Mouse (Mus musculus): ENCODE results near the gene Cobll1. TPM values are rescaled to one million over a fixed set of nuclear protein-coding genes. Genes with fewer than 3 reads are reported as not detected.

Gene Cobll1
- total RNA-seq, 2 experiments from 2014 or later: 6.3 to 6.4 TPM

DNA sequence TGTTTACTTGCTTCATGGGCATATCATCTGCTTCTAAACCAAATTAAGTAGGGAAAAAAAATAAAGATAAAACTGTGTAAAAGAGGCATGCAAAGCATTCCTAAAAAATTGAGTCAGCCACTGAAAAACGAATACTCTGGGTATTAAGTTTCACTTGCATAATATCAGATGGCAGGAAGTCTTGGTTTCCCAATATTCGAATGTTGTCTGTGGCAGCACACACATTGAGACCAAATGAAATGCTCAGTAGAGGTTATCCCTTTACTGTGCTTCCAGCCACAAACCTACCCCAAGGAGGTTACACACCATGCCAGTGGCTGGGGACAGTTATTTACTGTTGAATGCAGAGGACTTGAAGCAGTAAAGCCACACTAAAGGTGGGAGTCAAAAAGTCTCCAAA is 119.1 kb downstream of the Cobll1 start:
- intact Hi-C loops (cut with DNase I; ENCODE audit: low total_unique reads): loop anchor here (5.0 to 10.0 kb wide), 2 partner anchors 95 to 153 kb away; partner anchors contain the start of gene Grb14
- DNase-seq: no peak

DNA sequence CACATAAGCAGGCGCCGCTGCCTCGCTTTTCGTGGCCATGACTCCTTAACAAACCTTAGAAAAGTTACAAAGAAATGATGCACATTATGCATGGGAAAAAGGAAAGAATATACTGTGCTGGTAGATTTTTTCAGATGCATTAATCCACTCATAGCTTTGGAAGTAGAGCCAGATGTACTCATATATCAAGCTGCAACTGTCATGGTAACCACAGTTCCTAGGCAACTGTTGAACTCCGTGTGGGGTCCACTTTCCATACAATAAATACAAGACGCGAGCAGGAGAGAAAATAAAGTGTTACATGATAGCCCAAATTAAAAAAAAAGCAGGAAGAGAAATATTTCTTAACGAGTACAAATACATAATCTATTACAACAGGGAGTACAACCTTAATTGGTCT is 119.5 kb downstream of the Cobll1 start:
- intact Hi-C loops (cut with DNase I; ENCODE audit: low total_unique reads): loop anchor here (5.0 to 10.0 kb wide), 2 partner anchors 95 to 152 kb away; partner anchors contain the start of gene Grb14
- no peak for DNase-seq

DNA sequence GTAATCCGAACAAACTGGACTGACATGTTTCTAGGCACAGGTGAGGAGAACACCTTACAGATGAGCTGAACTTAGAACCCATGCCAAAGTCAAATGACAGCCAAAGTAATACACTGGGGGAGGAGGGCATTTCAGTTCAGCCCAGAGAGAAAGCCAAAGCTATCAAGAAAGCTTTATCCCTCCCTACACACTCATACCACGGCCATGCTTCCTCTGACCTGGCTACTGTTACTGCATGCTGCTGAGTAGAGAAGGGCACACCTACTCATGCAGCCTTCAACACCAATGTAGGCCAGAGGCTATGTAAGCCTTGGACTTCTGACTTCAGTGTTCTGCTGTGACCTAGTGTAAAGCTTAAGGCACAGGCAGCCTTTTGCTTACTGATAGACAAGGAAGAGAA is 120.1 kb downstream of the Cobll1 start:
- no peak for DNase-seq
- intact Hi-C loops (cut with DNase I; ENCODE audit: low total_unique reads): no loop called here

DNA sequence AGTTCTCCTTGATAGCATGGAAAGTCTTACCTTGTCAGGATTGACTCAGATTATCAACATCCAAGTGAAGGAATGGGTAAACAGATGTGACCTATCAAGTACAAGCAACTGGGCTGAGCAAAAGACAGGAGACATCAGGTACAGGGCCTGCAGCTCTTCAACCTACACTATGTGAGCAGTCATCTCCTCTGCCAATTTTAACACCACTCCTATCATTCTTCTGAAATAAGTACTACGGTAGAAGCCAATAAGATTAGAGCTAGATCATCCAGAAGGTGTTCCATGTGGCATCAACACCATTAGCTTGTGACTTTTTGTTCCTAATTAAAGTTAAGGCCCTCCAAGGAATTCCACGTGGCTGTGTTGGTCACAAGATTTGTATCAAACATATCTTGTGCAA is 121.3 kb downstream of the Cobll1 start:
- intact Hi-C loops (cut with DNase I; ENCODE audit: low total_unique reads): no loop called here
- DNase-seq: no peak

DNA sequence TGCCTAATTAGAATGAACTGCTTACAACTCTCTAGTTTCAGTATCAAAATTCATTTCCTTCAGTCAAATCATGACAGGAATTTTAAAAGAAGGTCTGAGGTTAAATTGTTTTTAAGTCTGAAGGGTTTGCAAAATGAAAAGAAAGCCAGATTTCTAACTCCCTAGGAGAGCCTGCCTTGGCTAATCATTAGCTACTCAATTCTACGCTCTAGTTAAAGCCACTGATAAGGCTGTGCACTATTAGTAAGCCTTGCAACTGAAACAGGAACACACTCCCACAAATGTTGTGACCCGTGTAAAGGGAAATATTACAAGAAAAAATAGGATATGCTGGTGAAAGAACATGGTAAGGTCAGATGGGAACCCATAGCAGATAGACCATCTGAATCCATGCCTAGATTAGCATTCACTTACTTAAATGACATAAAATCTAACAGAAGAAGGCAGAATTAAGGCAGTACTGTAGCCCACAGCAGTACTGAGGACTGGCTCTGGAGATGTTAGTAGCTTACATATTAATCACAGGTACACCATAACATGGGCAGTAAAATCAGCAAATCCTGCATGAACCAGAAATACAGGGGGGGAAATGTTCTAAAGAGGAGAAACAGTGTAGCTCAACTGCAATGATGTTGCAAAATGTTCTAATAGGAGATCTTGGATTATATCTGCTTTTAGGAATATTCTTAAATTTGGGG is 122.6 kb downstream of the Cobll1 start:
- DNase-seq: no peak
- intact Hi-C loops (cut with DNase I; ENCODE audit: low total_unique reads): no loop called here

DNA sequence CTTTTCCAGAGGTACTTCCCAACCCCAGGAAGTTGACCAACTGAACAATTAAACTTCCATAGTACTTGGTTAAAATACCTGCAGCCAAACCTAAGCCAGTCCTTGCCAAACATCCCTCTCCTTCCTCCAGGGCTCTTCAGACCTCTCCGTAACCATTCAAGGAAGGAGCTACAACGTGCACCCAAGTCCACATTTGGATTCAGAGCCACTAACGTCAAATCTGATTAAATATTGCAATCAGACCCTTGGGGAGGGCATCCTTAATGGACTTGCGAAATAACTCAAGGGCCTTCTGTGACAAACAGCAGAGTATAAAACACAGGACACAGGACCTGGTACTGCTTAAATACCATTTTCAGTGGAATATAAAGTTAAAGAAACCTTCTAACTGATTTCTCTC is 126.0 kb downstream of the Cobll1 start:
- intact Hi-C loops (cut with DNase I; ENCODE audit: low total_unique reads): no loop called here
- no peak for DNase-seq

DNA sequence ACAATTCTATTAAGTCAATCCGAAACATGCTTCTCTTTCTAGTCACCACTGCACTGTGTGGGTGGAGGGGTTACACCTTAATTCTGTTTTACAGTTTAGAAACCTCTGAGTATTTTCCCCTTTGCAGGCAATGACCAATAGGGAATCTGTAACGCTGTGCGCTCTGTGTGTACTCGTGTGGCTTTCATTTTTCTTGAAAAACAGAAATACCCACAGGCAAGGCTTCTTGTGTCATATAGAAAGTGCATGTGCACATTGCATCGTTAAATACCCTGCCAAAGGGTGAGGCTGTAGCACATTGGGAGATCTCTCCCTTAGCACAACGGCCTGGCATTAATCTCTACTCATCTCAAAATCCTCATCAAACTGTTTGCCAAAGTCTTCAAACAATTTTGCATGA is 134.6 kb downstream of the Cobll1 start:
- intact Hi-C loops (cut with DNase I; ENCODE audit: low total_unique reads): no loop called here
- DNase-seq: no peak

DNA sequence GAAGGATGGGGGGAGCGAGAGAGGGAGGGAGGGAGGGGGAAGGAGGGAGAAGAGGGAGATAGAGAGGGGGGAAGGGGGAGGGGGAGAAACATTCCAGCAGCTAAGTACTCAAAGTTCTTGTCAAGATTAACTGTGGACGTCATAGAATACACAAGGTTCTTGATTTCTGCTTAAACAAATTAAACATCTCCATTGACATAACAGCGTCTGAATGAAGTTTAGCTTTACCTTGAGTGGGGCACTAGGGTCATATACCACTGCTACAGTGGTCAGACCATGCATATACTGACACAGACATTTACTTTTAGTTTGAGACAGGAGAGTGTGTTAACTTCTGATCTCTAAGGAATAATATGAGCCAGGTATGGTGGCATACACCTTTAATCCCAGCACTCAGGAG is 135.4 kb downstream of the Cobll1 start:
- DNase-seq: no peak
- intact Hi-C loops (cut with DNase I; ENCODE audit: low total_unique reads): no loop called here

DNA sequence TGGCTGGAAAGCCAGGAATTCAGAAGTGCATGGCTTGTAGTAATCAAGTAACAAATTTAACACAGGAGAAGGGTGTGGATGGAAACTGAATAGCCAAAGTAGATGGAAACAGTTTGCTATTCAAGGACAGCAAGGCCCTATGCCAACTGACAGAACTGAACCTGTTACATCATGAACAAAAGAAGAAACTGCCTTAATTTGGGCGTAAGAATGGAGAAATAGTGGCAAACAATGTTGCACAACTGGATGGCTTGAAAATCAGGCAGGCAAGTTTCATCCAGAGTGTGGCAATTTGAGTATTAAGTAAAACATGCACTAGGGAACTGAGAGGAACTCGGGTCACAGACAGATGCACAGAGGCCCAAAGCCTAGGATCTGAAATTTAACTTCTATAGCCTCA is 137.8 kb downstream of the Cobll1 start:
- DNase-seq: no peak
- intact Hi-C loops (cut with DNase I; ENCODE audit: low total_unique reads): no loop called here

DNA sequence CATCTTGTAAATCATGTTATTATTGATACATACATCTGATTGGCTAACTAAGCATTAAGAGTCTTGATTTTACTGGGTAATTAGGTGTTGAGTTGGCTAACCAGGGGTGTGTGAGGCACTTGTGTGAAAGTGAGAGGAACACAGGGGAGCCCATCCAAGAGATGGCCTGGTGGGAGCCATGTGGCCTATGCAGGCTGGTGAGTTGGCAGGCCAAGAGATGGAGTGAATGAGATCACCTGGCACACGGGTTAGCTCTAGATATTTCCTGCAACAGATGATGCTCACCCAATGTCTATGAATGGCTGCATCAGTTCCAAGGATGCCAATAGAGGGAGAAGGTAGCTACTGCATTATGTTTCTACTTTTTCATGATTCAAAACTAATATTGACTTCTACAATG is 139.2 kb downstream of the Cobll1 start:
- intact Hi-C loops (cut with DNase I; ENCODE audit: low total_unique reads): no loop called here
- no peak for DNase-seq

DNA sequence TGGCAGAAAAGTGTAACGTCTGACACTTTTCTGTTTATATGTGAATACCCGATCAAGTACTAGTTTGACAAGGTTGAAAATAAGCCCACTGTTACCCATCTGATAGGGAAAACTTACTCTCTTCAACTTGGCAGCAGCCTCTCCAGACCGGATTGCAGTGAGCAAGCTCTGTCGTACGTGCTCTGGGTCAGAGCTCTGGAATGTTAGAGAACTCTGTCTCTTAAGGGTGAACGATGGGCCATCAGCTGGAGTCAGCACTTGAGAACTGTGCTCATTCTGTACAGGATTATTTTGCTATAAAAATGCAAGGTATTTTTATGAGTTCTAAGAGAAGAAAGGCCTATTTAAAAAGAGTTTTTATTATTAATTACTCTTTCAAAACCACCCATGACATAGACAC is 143.6 kb downstream of the Cobll1 start:
- intact Hi-C loops (cut with DNase I; ENCODE audit: low total_unique reads): no loop called here
- DNase-seq: no peak

DNA sequence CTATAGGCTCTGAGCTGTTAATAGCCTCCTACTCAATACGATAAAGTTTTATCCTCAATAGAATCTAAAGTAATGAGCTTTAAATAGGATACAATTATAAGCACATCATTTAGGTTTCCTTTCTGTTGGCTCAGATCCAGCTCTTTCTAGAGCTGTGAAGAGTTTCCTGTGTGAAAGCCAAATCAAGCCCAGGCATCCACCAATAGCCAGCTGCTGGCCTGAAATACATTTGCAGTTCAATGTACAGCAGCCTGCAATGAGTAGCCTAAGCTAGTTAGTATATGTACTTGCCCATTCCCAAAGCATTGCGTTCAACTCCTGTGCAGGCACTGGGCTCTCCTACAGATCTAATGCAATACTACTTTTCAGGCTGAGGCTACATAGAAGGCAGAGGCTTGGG is 145.2 kb downstream of the Cobll1 start:
- DNase-seq: no peak
- intact Hi-C loops (cut with DNase I; ENCODE audit: low total_unique reads): no loop called here

DNA sequence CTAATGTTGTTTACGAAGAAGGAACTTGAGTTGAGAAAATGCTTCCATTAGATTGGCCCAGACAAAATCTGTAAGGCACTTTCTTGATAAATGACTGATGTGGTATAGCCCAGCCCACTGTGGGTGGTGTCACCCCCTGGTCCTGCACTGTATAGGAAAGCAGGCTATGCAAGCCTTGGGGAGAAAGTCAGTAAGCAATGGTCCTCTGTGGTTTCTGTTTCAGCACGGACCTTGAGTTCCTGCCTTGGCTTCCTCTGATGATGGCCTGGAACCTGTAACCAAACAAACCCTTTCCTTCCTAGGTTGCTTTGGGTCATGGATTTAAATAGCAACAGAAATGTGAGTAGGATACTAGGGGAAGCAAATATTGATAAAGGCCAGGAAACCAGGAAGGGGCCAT is 148.2 kb downstream of the Cobll1 start:
- DNase-seq: no peak
- intact Hi-C loops (cut with DNase I; ENCODE audit: low total_unique reads): no loop called here

DNA sequence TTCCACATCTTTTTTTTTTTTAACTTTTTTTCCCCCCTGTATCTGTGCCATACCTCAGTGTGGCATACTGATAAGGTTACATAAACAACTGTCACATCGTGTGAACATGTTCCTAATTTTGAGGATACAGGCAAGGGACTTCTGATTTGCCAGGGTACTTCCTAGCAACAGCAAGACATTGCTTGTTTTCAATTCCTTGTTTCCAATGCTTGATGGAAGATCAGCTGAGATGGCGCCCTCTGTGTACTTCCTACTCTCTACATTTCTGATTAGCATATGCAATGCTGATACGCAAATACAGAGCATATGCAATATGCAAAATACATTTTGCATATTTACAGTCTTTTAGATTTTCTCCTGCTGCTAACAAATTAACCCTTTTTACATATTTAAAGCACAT is 152.0 kb downstream of the Cobll1 start:
- DNase-seq: no peak
- intact Hi-C loops (cut with DNase I; ENCODE audit: low total_unique reads): no loop called here

DNA sequence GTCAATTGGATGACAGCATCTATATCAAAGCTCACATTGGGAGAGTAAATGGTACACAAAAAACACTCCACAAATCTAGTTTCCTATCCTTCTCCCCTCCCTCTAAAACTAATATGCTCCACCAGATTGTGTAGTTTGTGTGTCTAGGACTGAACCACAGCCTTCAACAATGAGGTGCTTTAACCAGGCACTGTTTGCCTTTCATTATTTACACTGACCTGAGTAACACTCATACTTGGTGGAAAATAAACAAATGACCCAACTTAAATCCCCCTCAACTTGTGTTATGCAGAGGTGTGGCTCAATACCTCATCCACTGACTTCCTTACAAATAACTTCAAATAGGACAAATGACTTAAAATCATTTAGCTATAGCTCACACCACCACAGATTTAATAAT is 155.8 kb downstream of the Cobll1 start:
- intact Hi-C loops (cut with DNase I; ENCODE audit: low total_unique reads): no loop called here
- no peak for DNase-seq

DNA sequence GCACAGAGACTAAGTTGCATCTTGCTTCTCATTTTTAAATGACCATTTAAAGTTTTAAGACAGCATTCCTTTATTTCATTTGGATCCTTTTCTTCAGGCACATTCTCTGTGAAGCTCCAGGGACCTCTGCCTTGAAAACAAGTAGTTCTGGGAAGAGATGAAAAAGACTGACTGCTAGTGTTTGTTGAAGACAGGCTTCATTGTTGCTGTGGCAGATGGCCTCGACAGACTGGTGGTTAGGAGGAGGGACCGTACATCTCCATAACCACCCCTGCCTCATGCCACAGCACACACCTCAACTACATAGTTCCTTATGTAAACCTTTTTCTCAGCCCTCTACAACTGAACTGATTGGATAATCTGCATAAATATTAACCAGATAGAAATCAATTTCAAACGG is 161.7 kb downstream of the Cobll1 start:
- intact Hi-C loops (cut with DNase I; ENCODE audit: low total_unique reads): no loop called here
- no peak for DNase-seq

DNA sequence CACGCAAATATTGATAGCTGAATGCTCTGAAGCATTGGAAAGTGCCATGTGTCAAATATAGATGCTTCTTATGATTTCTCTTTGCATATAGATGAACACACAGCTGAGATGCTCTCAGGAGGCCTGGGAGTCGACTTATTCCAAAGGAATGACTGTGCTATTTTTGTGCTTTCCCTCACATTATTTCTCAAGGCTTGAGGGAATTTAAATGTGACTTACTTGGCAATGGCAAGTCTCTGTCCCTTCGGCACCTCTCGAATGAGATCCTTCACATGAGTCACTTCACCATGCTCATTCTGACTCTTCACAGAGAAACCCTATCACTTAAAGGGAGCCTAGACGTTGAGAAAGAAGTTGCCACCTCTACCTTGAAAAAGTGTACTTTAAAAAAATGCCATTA is 163.4 kb downstream of the Cobll1 start:
- DNase-seq: no peak
- intact Hi-C loops (cut with DNase I; ENCODE audit: low total_unique reads): no loop called here

DNA sequence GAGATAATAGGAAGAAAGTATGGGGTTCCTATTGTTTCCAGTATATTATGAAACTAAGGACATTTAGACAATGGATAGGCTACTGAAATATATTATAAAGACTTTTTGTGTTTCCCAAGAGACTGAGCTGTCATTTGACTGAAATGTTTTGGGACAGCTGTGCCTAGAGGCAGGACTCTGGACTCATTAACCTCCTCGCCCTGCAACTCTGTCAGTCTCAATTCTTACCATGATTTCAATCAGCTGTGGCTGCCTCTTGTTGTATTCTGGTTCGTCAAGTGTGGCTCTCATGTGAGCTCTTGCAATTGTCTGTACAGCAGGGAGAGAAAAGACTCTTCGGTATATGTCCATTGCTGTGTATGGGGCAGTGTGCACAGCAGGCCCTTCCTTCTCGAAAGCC is 163.8 kb downstream of the Cobll1 start:
- intact Hi-C loops (cut with DNase I; ENCODE audit: low total_unique reads): no loop called here
- no peak for DNase-seq

DNA sequence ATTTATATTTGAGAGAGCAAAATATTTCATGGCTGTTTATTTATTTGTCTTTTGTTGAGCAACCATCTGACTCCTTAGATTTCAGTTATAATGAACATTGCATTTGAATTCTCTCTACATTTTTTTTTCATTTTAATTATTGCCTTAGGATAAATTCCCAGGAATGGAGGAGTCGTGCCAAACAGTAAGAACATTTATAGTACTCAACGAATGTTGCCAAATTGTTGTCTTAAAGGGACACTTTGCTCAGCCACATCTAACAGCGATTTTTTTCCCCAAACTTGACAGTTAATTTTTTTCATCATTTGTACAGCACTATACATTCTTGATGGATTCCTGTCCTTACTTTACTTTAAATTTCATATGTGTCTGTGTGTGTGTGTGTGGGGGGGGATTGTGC is 167.0 kb downstream of the Cobll1 start:
- intact Hi-C loops (cut with DNase I; ENCODE audit: low total_unique reads): no loop called here
- DNase-seq: no peak

DNA sequence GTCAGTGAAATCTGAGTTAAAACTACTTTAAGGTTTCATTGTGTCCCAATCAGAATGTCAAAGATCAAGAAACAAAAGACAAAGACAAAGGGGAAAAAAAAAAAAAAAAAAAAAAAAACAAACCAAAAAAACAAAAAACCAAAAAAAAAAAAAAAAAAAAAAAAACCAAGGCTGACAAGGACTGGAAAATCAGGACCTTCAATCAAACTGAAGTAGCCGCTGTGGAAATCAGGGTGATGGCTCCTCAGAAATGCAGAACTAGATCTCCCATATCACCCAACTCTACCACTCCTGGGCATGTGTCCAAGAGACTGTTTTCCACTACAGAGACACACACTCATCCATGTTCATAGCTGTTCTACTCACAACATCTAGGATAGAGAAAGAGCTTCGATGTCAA is 185.4 kb downstream of the Cobll1 start:
- DNase-seq: no peak
- intact Hi-C loops (cut with DNase I; ENCODE audit: low total_unique reads): no loop called here

DNA sequence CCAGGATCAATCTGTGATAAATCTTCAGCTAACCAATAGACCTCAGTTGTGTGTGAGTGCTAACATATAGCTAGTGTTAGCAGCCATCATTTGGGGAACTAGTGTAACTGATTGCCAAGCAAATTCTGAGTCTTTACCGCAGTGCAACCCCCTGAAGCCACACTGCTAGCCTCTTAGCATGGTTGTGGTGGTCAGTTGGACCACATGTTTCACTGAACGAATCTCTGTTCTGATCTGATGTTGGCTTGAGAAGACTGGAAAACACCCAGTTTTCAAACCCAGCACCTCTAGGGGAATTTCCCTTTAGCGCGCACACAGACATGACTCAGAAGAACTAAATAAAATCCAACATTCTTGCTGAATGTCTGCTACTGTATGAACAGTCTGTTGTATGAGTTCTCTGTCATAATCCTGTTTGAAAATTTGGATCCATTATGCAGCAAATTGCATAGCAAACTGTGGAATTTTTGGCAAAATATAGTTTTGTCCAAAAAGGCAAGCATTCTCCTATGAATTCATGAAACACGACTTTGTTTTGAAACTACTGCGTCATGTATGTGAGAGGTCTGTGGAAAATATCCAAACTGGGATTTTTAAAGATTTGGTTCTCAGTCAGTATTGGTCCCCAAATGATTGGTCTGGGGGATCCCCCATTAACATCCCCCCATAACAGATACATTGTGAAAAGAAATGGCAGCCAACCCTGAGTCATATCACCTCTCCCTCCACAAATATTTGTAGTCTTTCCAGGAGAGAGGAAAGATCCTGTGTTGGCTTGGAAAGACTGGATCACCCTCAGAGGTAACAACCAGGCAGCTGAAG is 186.8 kb downstream of the Cobll1 start:
- intact Hi-C loops (cut with DNase I; ENCODE audit: low total_unique reads): no loop called here
- no peak for DNase-seq

Data from gastrocnemius, postnatal 14 days (tissue).